Mouse (Mus musculus): ENCODE data around the gene Gcgr. TPM values are rescaled to one million over a fixed set of nuclear protein-coding genes. Genes with fewer than 3 reads are reported as not detected.
A peak's percentile ranks its signal among the peaks of the same experiment; 100 is the strongest.

Gene Gcgr
- total and polyA plus RNA-seq, 2 experiments from 2014 or later: 0.17 to 0.60 TPM

- no peaks in the 10 kb centered on the region for H3K27me3 ChIP-seq (ENCODE audit: insufficient read depth, low read length)
- no peaks in the 10 kb centered on the region for H3K9me3 ChIP-seq (ENCODE audit: low read length)
- H3K36me3 ChIP-seq (ENCODE audit: insufficient read depth, low read length): peaks cover 31% of the 10 kb centered on the region
- H3K9ac ChIP-seq (replicated peaks; ENCODE audit: low read length, poor library complexity, severe bottlenecking): no peak overlapping the region
- DNase-seq (ENCODE audit: low spot score): no peak
- H3K4me3 ChIP-seq (ENCODE audit: low read depth, low read length): no peak overlapping the region
- no peak for ATAC-seq (ENCODE audit: low FRiP score)
- H3K4me2 ChIP-seq (ENCODE audit: low read depth, low read length, poor library complexity, severe bottlenecking): no peak overlapping the region
- H3K4me1 ChIP-seq (ENCODE audit: insufficient read depth, low read length): peaks cover 9% of the 10 kb centered on the region; the same call in 1 of the 2 replicates
- WGBS: 88% methylated on average over 6 of the region's 6 CpGs
- no peak for TF ChIP-seq CTCF (IDR thresholded peaks at IDR 0.05)
- H3K27ac ChIP-seq (ENCODE audit: low read depth, low read length): no peak overlapping the region
Observed at GRCm38 (mm10) chr11:120542376-120542775, 11.9 kb downstream of the Gcgr start.

- Histone ChIP-seq H3K4me3 (ENCODE audit: low read depth, low read length) (no peak overlapping the region), H3K36me3 (ENCODE audit: insufficient read depth, low read length) (peaks cover 28% of the 10 kb centered on the region), H3K27me3 (ENCODE audit: insufficient read depth, low read length) (no peaks in the 10 kb centered on the region), H3K9me3 (ENCODE audit: low read length) (no peaks in the 10 kb centered on the region), H3K9ac (replicated peaks; ENCODE audit: low read length, poor library complexity, severe bottlenecking) (no peak overlapping the region), H3K4me1 (ENCODE audit: insufficient read depth, low read length) (peaks cover 14% of the 10 kb centered on the region), H3K4me2 (ENCODE audit: low read depth, low read length, poor library complexity, severe bottlenecking) (no peak overlapping the region), H3K27ac (ENCODE audit: low read depth, low read length) (no peak overlapping the region)
- no peak for TF ChIP-seq CTCF (IDR thresholded peaks at IDR 0.05)
- WGBS: 95% methylated on average over 3 of the region's 3 CpGs
- DNase-seq (ENCODE audit: low spot score): no peak
- ATAC-seq (ENCODE audit: low FRiP score): no peak
Observed at GRCm38 (mm10) chr11:120545964-120546363, 15.5 kb downstream of the Gcgr start.

- no peaks in the 10 kb centered on the region for H3K27me3 ChIP-seq (ENCODE audit: insufficient read depth, low read length)
- peak; percentile 31 for TF ChIP-seq CTCF (IDR thresholded peaks at IDR 0.05)
- peaks cover 14% of the 10 kb centered on the region for H3K4me1 ChIP-seq (ENCODE audit: insufficient read depth, low read length)
- H3K27ac ChIP-seq (ENCODE audit: low read depth, low read length): no peak overlapping the region
- H3K4me2 ChIP-seq (ENCODE audit: low read depth, low read length, poor library complexity, severe bottlenecking): no peak overlapping the region
- no peak overlapping the region for H3K9ac ChIP-seq (replicated peaks; ENCODE audit: low read length, poor library complexity, severe bottlenecking)
- ATAC-seq (ENCODE audit: low FRiP score) (no peak), DNase-seq (ENCODE audit: low spot score) (no peak)
- WGBS: 57% methylated on average over 2 of the region's 2 CpGs
- no peak overlapping the region for H3K4me3 ChIP-seq (ENCODE audit: low read depth, low read length)
- H3K9me3 ChIP-seq (ENCODE audit: low read length): no peaks in the 10 kb centered on the region
- H3K36me3 ChIP-seq (ENCODE audit: insufficient read depth, low read length): peaks cover 23% of the 10 kb centered on the region
Observed at GRCm38 (mm10) chr11:120547469-120547868, 17.0 kb downstream of the Gcgr start.

- DNase-seq (ENCODE audit: low spot score) (no peak), ATAC-seq (ENCODE audit: low FRiP score) (no peak)
- Histone ChIP-seq H3K27ac (ENCODE audit: low read depth, low read length) (peak overlapping the region; percentile 89; the same call in 1 of the 2 replicates), H3K4me1 (ENCODE audit: insufficient read depth, low read length) (peaks cover 14% of the 10 kb centered on the region), H3K9me3 (ENCODE audit: low read length) (no peaks in the 10 kb centered on the region), H3K36me3 (ENCODE audit: insufficient read depth, low read length) (peaks cover 17% of the 10 kb centered on the region), H3K4me3 (ENCODE audit: low read depth, low read length) (peak overlapping the region; percentile 91; the same call in 1 of the 2 replicates), H3K4me2 (ENCODE audit: low read depth, low read length, poor library complexity, severe bottlenecking) (peak overlapping the region; percentile 91), H3K27me3 (ENCODE audit: insufficient read depth, low read length) (no peaks in the 10 kb centered on the region), H3K9ac (replicated peaks; ENCODE audit: low read length, poor library complexity, severe bottlenecking) (peak overlapping the region; percentile 99; the same call in 1 of the 2 replicates)
- 86% methylated on average over 3 of the region's 3 CpGs for WGBS
- no peak for TF ChIP-seq CTCF (IDR thresholded peaks at IDR 0.05)
Observed at GRCm38 (mm10) chr11:120548214-120548613, 17.7 kb downstream of the Gcgr start.

- DNase-seq (ENCODE audit: low spot score): no peak
- no peaks in the 10 kb centered on the region for H3K27me3 ChIP-seq (ENCODE audit: insufficient read depth, low read length)
- peak overlapping the region; percentile 91 for H3K4me3 ChIP-seq (ENCODE audit: low read depth, low read length)
- H3K4me2 ChIP-seq (ENCODE audit: low read depth, low read length, poor library complexity, severe bottlenecking): peak overlapping the region; percentile 91
- ATAC-seq (ENCODE audit: low FRiP score): no peak
- WGBS: 22% methylated on average over 7 of the region's 7 CpGs
- H3K27ac ChIP-seq (ENCODE audit: low read depth, low read length): peak overlapping the region; percentile 89
- peak overlapping the region; percentile 99 for H3K9ac ChIP-seq (replicated peaks; ENCODE audit: low read length, poor library complexity, severe bottlenecking)
- peaks cover 14% of the 10 kb centered on the region for H3K4me1 ChIP-seq (ENCODE audit: insufficient read depth, low read length)
- no peaks in the 10 kb centered on the region for H3K9me3 ChIP-seq (ENCODE audit: low read length)
- H3K36me3 ChIP-seq (ENCODE audit: insufficient read depth, low read length): peaks cover 12% of the 10 kb centered on the region
- TF ChIP-seq CTCF (IDR thresholded peaks at IDR 0.05): no peak
Observed at GRCm38 (mm10) chr11:120548786-120549167, 18.3 kb downstream of the Gcgr start.

GRCm38 (mm10) chr11:120549168-120549945 lies 18.9 kb downstream of the Gcgr start, which contains the start of gene Mcrip1:
Mcrip1 (minus strand) TSS chr11:120549727.
- Histone ChIP-seq H3K27ac (ENCODE audit: low read depth, low read length) (peak within 1 kb of the TSS; percentile 89), H3K36me3 (ENCODE audit: insufficient read depth, low read length) (peaks cover 6% of the 10 kb centered on the region), H3K4me2 (ENCODE audit: low read depth, low read length, poor library complexity, severe bottlenecking) (peak within 1 kb of the TSS; percentile 91), H3K27me3 (ENCODE audit: insufficient read depth, low read length) (no peaks in the 10 kb centered on the region), H3K9ac (replicated peaks; ENCODE audit: low read length, poor library complexity, severe bottlenecking) (peak within 1 kb of the TSS; percentile 99), H3K4me1 (ENCODE audit: insufficient read depth, low read length) (peaks cover 14% of the 10 kb centered on the region), H3K9me3 (ENCODE audit: low read length) (no peaks in the 10 kb centered on the region), H3K4me3 (ENCODE audit: low read depth, low read length) (peak within 1 kb of the TSS; percentile 91)
- DNase-seq (ENCODE audit: low spot score) (peak; percentile 92), ATAC-seq (ENCODE audit: low FRiP score) (peak; percentile 91)
- TF ChIP-seq CTCF (IDR thresholded peaks at IDR 0.05): no peak
- WGBS: under 1% methylated on average over 71 of the region's 87 CpGs
